In the genomic region with DNA sequence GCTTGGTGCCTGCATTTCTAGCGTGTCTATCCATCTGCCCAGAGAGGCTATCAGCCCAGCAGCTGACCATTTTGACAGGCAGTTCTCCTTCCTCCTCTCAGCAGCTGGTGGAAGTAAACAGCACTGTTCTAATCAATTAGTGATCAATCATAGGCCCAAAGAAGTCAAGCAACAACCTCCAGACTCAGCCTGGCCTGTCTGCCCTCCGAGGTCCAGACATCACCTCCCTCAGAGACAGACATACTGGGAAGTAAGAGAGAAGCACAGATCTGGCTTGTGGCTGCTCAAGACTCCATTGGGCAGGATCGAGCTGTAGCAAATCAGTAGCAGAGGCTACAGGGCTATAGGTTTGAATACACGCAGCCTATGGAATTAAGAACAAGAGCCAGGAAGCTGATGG, we compare ENCODE assay signal across 33 mouse cellular contexts. TPM values are rescaled to one million over a fixed set of nuclear protein-coding genes. Genes with fewer than 3 reads are reported as not detected.
DNase-seq lines count a peak whose midpoint lies in the region; ATAC-seq lines count a peak whose summit lies in the region.
"Had no signal": no experiment of that assay in that cellular context is flagged by ENCODE, and none has a peak within 500 bp of the region (broad histone marks: within the 10 kb centered on the region; RNA-seq: fewer than 3 reads in every experiment).

No protein-coding gene starts in this region.

- peak; percentile 61 for DNase-seq in heart, embryonic 10.5 days (ENCODE audit: low spot score)
- no peak for DNase-seq in heart, postnatal 25 days (ENCODE audit: low spot score)
- no peak for DNase-seq in lung, postnatal 4 days
- no peak for DNase-seq in embryonic facial prominence, embryonic 10.5 days (ENCODE audit: low spot score)
- DNase-seq in Muller cell, postnatal 12 days (ENCODE audit: inconsistent ontology term): no peak
- DNase-seq: adrenal gland, postnatal 25 days; cerebellum, adult 18-20 months; cerebellum, postnatal 14 days; gastrocnemius, adult 2 months; gastrocnemius, postnatal 36 days; heart, postnatal 14 days; kidney, adult 2 months; kidney, postnatal 36 days; liver, postnatal 0 days; lung, postnatal 14 days; thymus, postnatal 25 days had no signal

- H3K4me1 ChIP-seq in heart, embryonic 10.5 days: peaks cover 45% of the 10 kb centered on the region
- H3K4me1 ChIP-seq in lung, embryonic 16.5 days (replicated peaks; ENCODE audit: control insufficient read depth, insufficient read depth, low read length): peaks cover 11% of the 10 kb centered on the region
- H3K4me1 ChIP-seq in embryonic facial prominence, embryonic 10.5 days: peaks cover 33% of the 10 kb centered on the region
- peaks cover 16% of the 10 kb centered on the region for H3K4me1 ChIP-seq in limb, embryonic 12.5 days (replicated peaks)
- H3K4me1 ChIP-seq: liver, embryonic 12.5 days had no signal

- H3K4me3 ChIP-seq in heart, embryonic 10.5 days: no peak overlapping the region
- no peak overlapping the region for H3K4me3 ChIP-seq in lung, embryonic 16.5 days (ENCODE audit: low read length)
- no peak overlapping the region; the same call in 1 of the 2 replicates for H3K4me3 ChIP-seq in embryonic facial prominence, embryonic 10.5 days
- no peak overlapping the region for H3K4me3 ChIP-seq in limb, embryonic 12.5 days (replicated peaks)
- H3K4me3 ChIP-seq: embryonic facial prominence, embryonic 15.5 days; forebrain, embryonic 15.5 days; gastrocnemius, adult 2 months; hindbrain, embryonic 12.5 days; layer of hippocampus, adult 2 months; left cerebral cortex, adult 2 months; liver, embryonic 12.5 days; midbrain, embryonic 10.5 days had no signal

- 0 out of 2 replicates have a peak overlapping the region, but pooled peaks have one; percentile 8 for H3K9ac ChIP-seq in lung, embryonic 16.5 days (ENCODE audit: low read length)
- H3K9ac ChIP-seq in limb, embryonic 12.5 days (replicated peaks): no peak overlapping the region
- H3K9ac ChIP-seq: embryonic facial prominence, embryonic 15.5 days; forebrain, embryonic 15.5 days; hindbrain, embryonic 12.5 days; liver, embryonic 12.5 days; liver, postnatal 0 days had no signal

- 42% methylated on average over 4 of the region's 4 CpGs for WGBS in heart, embryonic 10.5 days
- WGBS in lung, embryonic 16.5 days: 18% methylated on average over 4 of the region's 4 CpGs
- 62% methylated on average over 4 of the region's 4 CpGs for WGBS in embryonic facial prominence, embryonic 10.5 days
- 45% methylated on average over 4 of the region's 4 CpGs for WGBS in limb, embryonic 12.5 days

- no peak overlapping the region for H3K27ac ChIP-seq in heart, embryonic 10.5 days
- no peak overlapping the region for H3K27ac ChIP-seq in lung, embryonic 16.5 days (ENCODE audit: low read length)
- peak overlapping the region; percentile 77 for H3K27ac ChIP-seq in embryonic facial prominence, embryonic 10.5 days (replicated peaks)
- H3K27ac ChIP-seq in limb, embryonic 12.5 days: 0 out of 2 replicates have a peak overlapping the region, but pooled peaks have one; percentile 35
- H3K27ac ChIP-seq: forebrain, embryonic 15.5 days; gastrocnemius, adult 2 months; hindbrain, embryonic 12.5 days; layer of hippocampus, adult 2 months; left cerebral cortex, adult 2 months; liver, embryonic 12.5 days had no signal

- no peak for ATAC-seq in lung, embryonic 16.5 days (ENCODE audit: low read depth)
- ATAC-seq in limb, embryonic 12.5 days (ENCODE audit: insufficient number of reproducible peaks, insufficient read depth, low FRiP score, low TSS enrichment, low read depth): no peak
- ATAC-seq: CD4-positive, CD25-positive, alpha-beta regulatory T cell, adult 4 months; forebrain, embryonic 15.5 days; liver, embryonic 12.5 days; liver, postnatal 0 days had no signal

- intact Hi-C loops in heart, postnatal 25 days (cut with DNase I): no loop called here

- no peaks in the 10 kb centered on the region for H3K9me3 ChIP-seq in heart, embryonic 10.5 days
- H3K9me3 ChIP-seq in lung, embryonic 16.5 days (ENCODE audit: control insufficient read depth, low read length): no peaks in the 10 kb centered on the region
- no peaks in the 10 kb centered on the region for H3K9me3 ChIP-seq in embryonic facial prominence, embryonic 10.5 days
- H3K9me3 ChIP-seq in limb, embryonic 12.5 days: no peaks in the 10 kb centered on the region
- H3K9me3 ChIP-seq: embryonic facial prominence, embryonic 15.5 days; forebrain, embryonic 15.5 days; hindbrain, embryonic 12.5 days; liver, embryonic 12.5 days; midbrain, embryonic 10.5 days had no signal

- no peaks in the 10 kb centered on the region for H3K36me3 ChIP-seq in heart, embryonic 10.5 days
- no peaks in the 10 kb centered on the region for H3K36me3 ChIP-seq in lung, embryonic 16.5 days (ENCODE audit: control insufficient read depth, insufficient read depth, low read length)
- no peaks in the 10 kb centered on the region for H3K36me3 ChIP-seq in embryonic facial prominence, embryonic 10.5 days (replicated peaks)
- no peaks in the 10 kb centered on the region for H3K36me3 ChIP-seq in limb, embryonic 12.5 days
- H3K36me3 ChIP-seq: embryonic facial prominence, embryonic 15.5 days; forebrain, embryonic 15.5 days; hindbrain, embryonic 12.5 days; liver, embryonic 12.5 days; midbrain, embryonic 10.5 days had no signal

- H3K27me3 ChIP-seq in heart, embryonic 10.5 days (ENCODE audit: insufficient read depth, poor library complexity, severe bottlenecking): no peaks in the 10 kb centered on the region
- no peaks in the 10 kb centered on the region for H3K27me3 ChIP-seq in lung, embryonic 16.5 days (ENCODE audit: control insufficient read depth, insufficient read depth, low read depth, low read length)
- H3K27me3 ChIP-seq in embryonic facial prominence, embryonic 10.5 days (replicated peaks; ENCODE audit: low read depth, poor library complexity, severe bottlenecking): no peaks in the 10 kb centered on the region
- no peaks in the 10 kb centered on the region for H3K27me3 ChIP-seq in limb, embryonic 12.5 days
- H3K27me3 ChIP-seq: embryonic facial prominence, embryonic 15.5 days; forebrain, embryonic 15.5 days; hindbrain, embryonic 12.5 days had no signal

- no peak overlapping the region for H3K4me2 ChIP-seq in lung, embryonic 16.5 days (ENCODE audit: low read depth, low read length)
- H3K4me2 ChIP-seq in limb, embryonic 12.5 days: no peak overlapping the region
- H3K4me2 ChIP-seq: embryonic facial prominence, embryonic 15.5 days; forebrain, embryonic 15.5 days; hindbrain, embryonic 12.5 days; liver, embryonic 12.5 days had no signal

RNA-seq across cellular contexts. Expression of gene Gck, which starts 2.1 kb away (rescaled TPM):
- polyA plus RNA-seq in heart, embryonic 10.5 days (2016; fragmentation: Nextera tagmentation; extraction: Ambion mirVana): 2.1 and 2.6 TPM in 2 replicates
- 1 to 10 TPM; 7.4 to 9.4 TPM for total RNA-seq in heart, postnatal 25 days (2021)
- polyA plus RNA-seq in lung, embryonic 16.5 days (2015; fragmentation: Nextera tagmentation; extraction: Ambion mirVana): 1.3 and 1.6 TPM in 2 replicates
- polyA plus RNA-seq in embryonic facial prominence, embryonic 10.5 days (2016; fragmentation: Nextera tagmentation; extraction: Ambion mirVana): 1.9 and 2.8 TPM in 2 replicates
- polyA plus RNA-seq in limb, embryonic 12.5 days (2016; fragmentation: Nextera tagmentation; extraction: Ambion mirVana): 0.78 and 0.90 TPM in 2 replicates
- total RNA-seq: megakaryocyte progenitor cell, adult 5-6 weeks; monocyte, adult 5-6 weeks had no signal
- polyA plus RNA-seq: CD4-positive, CD25-positive, alpha-beta regulatory T cell, adult 4 months had no signal

RNA-seq across cellular contexts. Expression of gene Ykt6, which starts 7.7 kb away (rescaled TPM):
- 48.1 and 56.7 TPM in 2 replicates for polyA plus RNA-seq in heart, embryonic 10.5 days (2016; fragmentation: Nextera tagmentation; extraction: Ambion mirVana)
- total RNA-seq in heart, postnatal 25 days (2021): 10 to 100 TPM; 60.9 to 64.9 TPM
- polyA plus RNA-seq in lung, embryonic 16.5 days (2015; fragmentation: Nextera tagmentation; extraction: Ambion mirVana): 52.3 and 53.1 TPM in 2 replicates
- 56.0 and 56.8 TPM in 2 replicates for polyA plus RNA-seq in embryonic facial prominence, embryonic 10.5 days (2016; fragmentation: Nextera tagmentation; extraction: Ambion mirVana)
- 52.8 and 57.9 TPM in 2 replicates for polyA plus RNA-seq in limb, embryonic 12.5 days (2016; fragmentation: Nextera tagmentation; extraction: Ambion mirVana)

RNA-seq across cellular contexts. Expression of gene Myl7, which starts 49.2 kb away (rescaled TPM):
- polyA plus RNA-seq in heart, embryonic 10.5 days (2016; fragmentation: Nextera tagmentation; extraction: Ambion mirVana): 6,952 and 8,117 TPM in 2 replicates
- total RNA-seq in heart, postnatal 25 days (2021): 100 to 1,000 TPM; 742 to 813 TPM
- 450 and 673 TPM in 2 replicates for polyA plus RNA-seq in lung, embryonic 16.5 days (2015; fragmentation: Nextera tagmentation; extraction: Ambion mirVana)
- 5.4 and 23.9 TPM in 2 replicates for polyA plus RNA-seq in embryonic facial prominence, embryonic 10.5 days (2016; fragmentation: Nextera tagmentation; extraction: Ambion mirVana)
- 1.3 and 2.4 TPM in 2 replicates for polyA plus RNA-seq in limb, embryonic 12.5 days (2016; fragmentation: Nextera tagmentation; extraction: Ambion mirVana)
- total RNA-seq: adrenal gland, adult 18-20 months; adrenal gland, postnatal 25 days; gastrocnemius, adult 2 months; gastrocnemius, postnatal 36 days; layer of hippocampus, adult 2 months; layer of hippocampus, postnatal 14 days; left cerebral cortex, adult 2 months; left cerebral cortex, postnatal 25 days; megakaryocyte progenitor cell, adult 5-6 weeks; monocyte, adult 5-6 weeks had no signal
- polyA plus RNA-seq: CD4-positive, CD25-positive, alpha-beta regulatory T cell, adult 4 months; cortical plate, adult 2 months; neural tube, embryonic 14.5 days had no signal

Comparison
In these comparisons a context has a peak if more than half of its experiments do, and no peak if none do; other contexts are left out.
1. H3K27ac ChIP-seq: peak in embryonic facial prominence, embryonic 10.5 days (single experiment) and limb, embryonic 12.5 days (single experiment); none in heart, embryonic 10.5 days (single experiment) and lung, embryonic 16.5 days (single experiment).
2. RNA of gene Myl7, which starts 49.2 kb away (polyA plus RNA-seq): 6,952 to 8,117 TPM in heart, embryonic 10.5 days and 450 to 673 TPM in lung, embryonic 16.5 days; 5.4 to 23.9 TPM in embryonic facial prominence, embryonic 10.5 days and 1.3 to 2.4 TPM in limb, embryonic 12.5 days; every median in the first group is over 10 times any median in the second.